Mouse (Mus musculus) retina, postnatal 7 days (tissue): ENCODE measurements around the gene Ascc3.

Source experiments
- DNase-seq: peaks from one replicate; pipeline ENCODE4 v3.0.0-alpha.2; 2012; ENCODE audit warnings: low read depth, low spot score

The Ascc3 gene

DNA sequence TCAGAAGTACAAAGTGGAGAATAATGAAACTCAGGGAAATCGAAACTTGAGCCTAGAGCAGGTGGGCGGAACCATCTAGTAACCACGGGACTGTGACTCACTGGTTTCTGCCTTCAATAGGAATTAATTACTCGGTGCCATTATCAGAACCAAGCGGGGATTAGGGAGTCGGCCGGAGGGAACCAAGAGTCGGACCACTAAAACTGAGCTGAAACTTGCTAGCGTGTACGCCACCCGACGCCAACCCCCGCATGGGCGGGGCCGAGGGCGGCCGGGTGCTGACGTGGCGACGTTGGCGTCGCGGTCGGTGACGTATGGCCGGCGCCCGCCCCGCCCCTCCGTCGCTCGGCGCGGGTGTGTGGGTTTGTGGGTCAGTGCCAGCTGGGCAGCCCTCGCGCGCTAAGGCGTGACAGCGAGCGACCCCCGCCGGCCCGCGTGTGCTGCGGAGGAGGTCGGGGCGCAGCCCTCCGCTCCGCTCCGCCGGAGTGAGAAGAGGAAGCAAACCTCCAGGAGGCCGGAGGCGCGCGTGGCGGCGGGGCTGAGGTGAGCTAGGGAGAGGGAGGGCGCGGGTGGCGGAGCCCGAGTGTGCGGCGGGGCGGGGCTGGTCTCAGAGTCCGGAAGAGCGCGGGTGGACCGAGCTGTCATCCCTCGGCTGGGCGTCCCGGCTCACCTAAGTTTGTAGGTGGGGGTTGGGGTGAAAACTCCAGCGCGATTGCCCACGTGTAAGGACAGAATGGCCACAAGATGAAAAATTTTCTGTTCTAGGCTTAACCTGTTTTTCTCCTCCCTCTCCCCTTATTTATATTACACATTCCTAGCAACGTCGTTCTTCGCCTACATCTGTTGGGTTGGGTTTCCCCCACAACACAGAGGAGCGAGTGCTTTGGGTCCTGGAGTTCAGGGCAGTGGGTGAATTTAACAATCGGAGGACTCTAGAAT, at the start of gene Ascc3:
Ascc3 (plus strand) TSS at position 315 of the 939 bp plus-strand sequence.
- peak; percentile 79 for DNase-seq

GRCm38 (mm10) chr10:50584721-50585120, 7.7 kb upstream of the Ascc3 start:
- DNase-seq: no peak

- DNase-seq: no peak
These were observed 5.9 kb upstream of the Ascc3 start for GRCm38 (mm10) chr10:50586556-50586955.

DNA sequence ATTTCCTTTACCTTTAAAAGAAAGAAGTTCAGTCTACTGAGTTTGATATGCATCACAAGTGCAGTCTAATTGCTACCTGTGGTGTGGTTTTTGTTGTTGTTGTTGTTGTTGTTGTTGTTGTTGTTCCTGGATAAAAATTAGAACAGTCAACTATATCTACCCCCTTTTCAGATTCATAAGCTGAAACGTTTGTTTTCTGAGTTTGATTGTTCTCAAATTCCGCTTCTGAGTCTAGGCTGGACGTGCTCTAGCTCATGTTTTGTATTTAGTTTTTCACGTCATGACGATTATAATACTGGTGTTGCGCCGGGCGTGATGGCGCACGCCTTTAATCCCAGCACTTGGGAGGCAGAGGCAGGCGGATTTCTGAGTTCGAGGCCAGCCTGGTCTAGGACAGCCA, 902 bp downstream of the Ascc3 start:
- no peak for DNase-seq

DNA sequence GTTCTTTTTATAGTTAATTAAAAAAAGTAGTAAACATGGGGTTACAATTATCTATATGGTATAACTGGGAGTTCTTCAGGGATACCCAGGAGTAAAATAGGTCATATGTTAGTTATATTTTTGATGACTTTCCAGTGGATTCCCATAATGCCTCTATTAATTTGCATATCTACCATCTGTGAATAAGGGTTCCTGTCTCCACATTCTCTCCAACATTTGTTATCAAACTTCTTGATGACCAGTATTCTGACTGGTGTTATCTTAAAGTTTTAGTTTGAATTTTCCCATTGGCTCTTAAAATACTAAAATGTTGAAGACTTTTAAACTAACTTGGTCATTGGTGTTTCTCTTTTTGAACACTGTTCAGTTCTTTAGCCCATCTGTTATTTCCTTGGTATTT, 2.9 kb downstream of the Ascc3 start:
- DNase-seq: no peak

- no peak for DNase-seq
These were observed 12.4 kb downstream of the Ascc3 start for GRCm38 (mm10) chr10:50604919-50605318.

- DNase-seq: no peak
These were observed 21.4 kb downstream of the Ascc3 start for GRCm38 (mm10) chr10:50613840-50614239.

- DNase-seq: no peak
These were observed 33.4 kb downstream of the Ascc3 start for GRCm38 (mm10) chr10:50625874-50626273.

DNA sequence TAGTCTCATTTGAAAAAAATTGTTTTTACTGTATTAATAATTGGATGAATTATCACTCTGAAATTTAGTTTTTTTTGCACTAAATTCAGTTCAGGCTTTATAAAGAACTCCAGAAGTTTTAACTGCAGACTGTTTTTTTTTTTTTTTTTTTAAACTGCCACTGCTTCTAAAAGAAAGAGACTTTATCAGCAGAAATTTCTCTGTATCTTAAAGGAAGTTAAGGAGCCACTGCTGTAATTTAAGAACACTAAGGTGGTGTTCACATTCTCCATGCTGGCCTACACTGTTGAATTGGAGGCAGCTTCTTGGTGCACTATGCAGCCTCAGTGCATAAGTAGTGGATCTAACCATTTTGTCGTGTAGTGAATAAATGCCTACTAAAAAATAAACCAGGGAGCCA, 47.1 kb downstream of the Ascc3 start:
- no peak for DNase-seq

GRCm38 (mm10) chr10:50650612-50651011, 58.1 kb downstream of the Ascc3 start:
- DNase-seq: no peak

GRCm38 (mm10) chr10:50653551-50653950, 61.1 kb downstream of the Ascc3 start:
- no peak for DNase-seq

DNA sequence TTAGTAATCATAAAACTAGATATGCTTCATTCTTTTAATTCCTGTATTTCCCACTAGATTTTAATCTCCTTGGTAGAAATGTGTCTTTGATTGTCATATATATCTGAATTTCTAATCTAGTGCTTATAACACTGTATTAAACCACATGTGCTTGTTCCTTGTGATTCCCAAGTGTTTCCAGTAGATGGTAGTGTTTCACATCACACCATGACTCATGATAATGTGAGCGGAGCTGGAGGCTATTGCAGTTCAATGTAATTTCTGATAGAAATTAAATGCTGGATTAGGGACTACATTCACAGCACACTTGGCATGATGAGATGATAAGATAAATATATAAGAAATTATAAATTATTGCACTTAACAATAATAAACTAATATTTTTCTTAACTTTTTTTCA, 64.9 kb downstream of the Ascc3 start:
- DNase-seq: no peak

DNA sequence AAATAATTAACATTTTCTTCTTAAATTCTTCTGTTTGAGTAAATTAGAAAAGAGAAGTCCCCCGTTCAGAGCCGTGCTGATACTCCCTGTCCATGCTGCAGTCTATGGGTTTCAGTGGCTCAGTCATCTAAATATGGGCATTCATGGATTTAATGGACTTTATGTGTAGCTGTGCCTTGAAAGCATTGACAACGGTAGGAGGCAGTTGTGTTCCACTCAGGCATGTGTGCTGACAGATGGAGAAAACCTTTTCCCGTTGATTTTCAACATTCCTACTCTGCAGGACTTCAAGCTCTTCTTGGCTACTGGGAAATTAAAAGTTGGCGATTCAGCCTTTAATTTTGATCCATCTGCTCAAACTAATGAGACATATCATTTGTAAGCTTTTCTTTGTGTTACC, 79.0 kb downstream of the Ascc3 start:
- DNase-seq: no peak

GRCm38 (mm10) chr10:50690324-50690723, 97.9 kb downstream of the Ascc3 start:
- no peak for DNase-seq

DNA sequence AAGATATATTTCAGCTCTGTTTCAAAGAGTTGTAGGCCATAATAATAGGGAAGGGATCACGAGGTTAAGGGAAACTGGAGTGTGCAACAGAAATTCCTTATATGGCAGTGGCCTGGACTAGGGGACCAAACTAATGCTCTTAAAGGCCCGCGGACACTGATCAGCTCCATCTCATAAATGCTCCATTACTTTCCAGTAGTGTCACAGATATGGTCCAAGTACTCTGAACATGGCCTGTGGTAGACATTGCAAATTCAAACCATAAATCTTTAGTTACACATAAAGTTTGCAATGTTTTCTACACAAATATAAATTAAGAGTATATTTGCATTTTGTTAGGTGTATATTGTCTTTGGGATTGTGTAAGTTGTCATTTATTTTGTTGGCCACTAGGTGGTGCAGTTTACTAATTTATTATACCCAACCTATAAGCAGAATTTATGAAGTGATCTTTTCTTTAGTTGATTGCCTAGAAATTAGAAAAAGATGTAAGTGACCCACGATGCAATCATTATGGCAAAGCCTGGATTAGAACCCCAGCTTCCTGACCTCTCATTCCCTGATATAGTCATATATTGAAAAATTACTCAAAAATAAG, 106.5 kb downstream of the Ascc3 start:
- DNase-seq: peak; percentile 6

GRCm38 (mm10) chr10:50701736-50702135, 109.3 kb downstream of the Ascc3 start:
- no peak for DNase-seq

- DNase-seq: no peak
These were observed 109.9 kb downstream of the Ascc3 start for GRCm38 (mm10) chr10:50702361-50702760.

GRCm38 (mm10) chr10:50704202-50704601, 111.7 kb downstream of the Ascc3 start:
- DNase-seq: peak; percentile 32

DNA sequence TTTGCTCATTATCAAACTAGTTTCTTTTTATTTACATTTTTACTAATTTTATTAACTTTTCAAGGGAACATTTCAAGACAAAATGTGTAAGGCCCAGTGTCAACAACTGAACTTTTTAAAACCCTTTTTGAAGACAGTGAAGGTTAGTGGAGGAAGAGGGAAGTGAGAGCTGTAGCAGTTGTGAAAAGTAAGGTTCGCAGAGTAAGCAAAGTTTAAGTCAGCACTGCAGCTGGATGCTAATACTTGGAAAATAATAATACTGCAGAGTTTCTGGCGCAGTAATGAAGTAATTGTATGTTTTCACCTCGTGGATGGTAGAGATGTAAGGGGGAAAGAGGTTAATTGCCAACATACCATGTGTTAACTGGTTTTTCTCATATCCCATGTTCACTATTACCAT, 112.4 kb downstream of the Ascc3 start:
- no peak for DNase-seq

DNA sequence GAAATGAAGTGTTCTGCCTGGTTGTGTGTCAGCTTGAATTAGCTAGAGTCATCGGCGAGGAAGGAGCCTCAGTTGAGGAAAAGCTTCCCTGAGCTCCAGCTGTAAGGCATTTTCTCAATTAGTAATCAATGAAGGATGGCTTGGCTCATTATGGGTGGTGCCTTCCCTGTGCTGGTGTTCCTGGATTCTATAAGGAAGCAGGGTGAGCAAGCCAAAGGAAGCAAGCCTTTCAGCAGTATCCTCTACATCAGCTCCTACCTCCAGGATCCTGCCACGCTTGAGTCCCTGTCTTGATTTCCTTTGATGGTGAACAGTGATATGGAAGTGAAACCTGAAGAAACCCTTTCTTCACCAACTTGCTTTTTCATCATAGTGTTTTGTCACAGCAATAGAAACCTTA, 118.8 kb downstream of the Ascc3 start:
- DNase-seq: no peak

DNA sequence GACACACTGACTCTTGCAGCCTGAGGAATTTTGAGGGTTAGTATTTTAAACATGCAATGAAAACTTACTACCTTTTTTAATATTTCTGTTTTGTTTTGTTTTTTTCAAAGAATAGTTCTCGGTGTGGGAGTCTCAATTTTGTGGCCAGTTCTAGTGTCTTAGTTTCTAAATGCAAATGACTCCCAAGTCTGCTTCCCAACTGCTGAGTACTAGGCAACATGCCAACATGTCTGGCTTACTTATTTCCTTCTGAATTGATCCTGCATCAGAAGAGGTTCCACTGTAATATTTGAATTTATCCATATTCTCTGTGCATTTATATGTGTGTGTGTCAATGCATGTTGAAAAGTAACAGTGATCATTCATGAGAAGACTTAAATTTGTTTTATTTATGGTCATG, 119.3 kb downstream of the Ascc3 start:
- DNase-seq: no peak

DNA sequence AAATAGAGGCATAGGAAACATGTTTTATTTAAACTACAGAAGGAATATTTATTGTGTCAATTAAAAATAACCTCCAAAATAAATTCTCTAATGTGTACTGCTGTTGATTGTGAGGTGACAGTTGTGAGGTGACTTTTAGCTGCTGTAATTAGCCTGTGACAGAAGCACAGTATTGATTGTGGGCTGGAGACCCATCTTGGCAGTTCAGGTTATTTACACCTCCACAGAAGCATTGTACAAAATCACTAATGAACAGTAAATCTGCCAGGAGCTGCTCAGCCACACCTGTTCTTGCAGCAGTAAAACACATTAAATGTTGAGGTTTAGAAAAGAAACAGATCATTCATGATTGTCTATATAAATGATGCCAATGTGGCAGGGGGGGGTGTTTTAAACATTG, 141.0 kb downstream of the Ascc3 start:
- DNase-seq: no peak

DNA sequence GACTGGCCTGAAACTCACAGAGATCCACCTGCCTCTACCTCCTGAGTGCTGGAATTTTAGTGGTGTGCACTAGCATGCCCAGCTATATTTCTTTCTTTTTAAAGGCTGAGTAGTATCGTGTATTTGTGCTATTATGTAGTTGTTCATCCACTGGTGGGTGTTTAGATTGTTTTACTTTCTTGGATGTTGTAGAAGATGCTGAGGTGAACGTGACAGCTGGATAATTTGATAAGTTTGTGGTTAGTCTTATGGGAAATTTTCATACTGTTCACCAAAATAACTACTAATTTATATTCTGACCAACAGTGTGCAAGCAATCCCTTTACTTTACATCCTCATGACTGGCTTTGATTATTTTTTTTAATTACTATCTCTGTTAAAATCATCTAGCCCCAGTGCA, 169.6 kb downstream of the Ascc3 start:
- no peak for DNase-seq
